Mouse (Mus musculus): ENCODE results near the gene Vav1. TPM values are rescaled to one million over a fixed set of nuclear protein-coding genes. Genes with fewer than 3 reads are reported as not detected.

Vav1 gene
- polyA plus RNA-seq, 1 experiment from 2014 or later: 13.7 TPM

DNA sequence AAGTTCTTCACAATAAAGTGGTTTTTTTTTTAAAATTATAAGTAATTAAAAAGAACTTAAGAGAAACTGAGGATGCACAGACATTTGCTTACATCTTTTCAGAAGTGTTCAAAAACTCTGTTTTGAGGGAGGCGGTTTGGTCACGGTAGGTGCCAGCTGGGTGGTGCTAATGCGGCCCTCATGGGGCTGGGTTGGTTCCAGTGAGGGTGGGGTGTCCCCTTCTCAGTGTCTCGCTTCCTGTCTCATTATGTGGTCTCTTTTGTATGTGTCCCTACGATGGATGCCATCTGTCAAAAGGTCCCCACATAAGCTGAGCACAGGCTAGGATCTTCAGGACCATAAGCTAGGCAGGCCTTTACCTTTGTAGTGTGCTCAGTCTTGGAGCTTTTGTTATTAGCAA, 70.2 kb downstream of the Vav1 start:
- H3K9me3 ChIP-seq (replicated peaks; ENCODE audit: control insufficient read depth, low read length): no peaks in the 10 kb centered on the region
- H3K27ac ChIP-seq (ENCODE audit: low read length): no peak overlapping the region
- H3K4me1 ChIP-seq (ENCODE audit: control insufficient read depth, low read depth, low read length): no peaks in the 10 kb centered on the region
- no peaks in the 10 kb centered on the region for H3K27me3 ChIP-seq (ENCODE audit: control insufficient read depth, insufficient read depth, low read depth, low read length)
- no peak overlapping the region for H3K4me2 ChIP-seq (ENCODE audit: low read depth, low read length)
- 59% methylated on average over 5 of the region's 5 CpGs for WGBS (ENCODE audit: insufficient replicate concordance)
- no peak overlapping the region for H3K9ac ChIP-seq (ENCODE audit: low read depth, low read length)
- no peak overlapping the region for H3K4me3 ChIP-seq (ENCODE audit: low read depth, low read length)
- ATAC-seq (ENCODE audit: low read depth): no peak
- no peaks in the 10 kb centered on the region for H3K36me3 ChIP-seq (ENCODE audit: control insufficient read depth, insufficient read depth)

DNA sequence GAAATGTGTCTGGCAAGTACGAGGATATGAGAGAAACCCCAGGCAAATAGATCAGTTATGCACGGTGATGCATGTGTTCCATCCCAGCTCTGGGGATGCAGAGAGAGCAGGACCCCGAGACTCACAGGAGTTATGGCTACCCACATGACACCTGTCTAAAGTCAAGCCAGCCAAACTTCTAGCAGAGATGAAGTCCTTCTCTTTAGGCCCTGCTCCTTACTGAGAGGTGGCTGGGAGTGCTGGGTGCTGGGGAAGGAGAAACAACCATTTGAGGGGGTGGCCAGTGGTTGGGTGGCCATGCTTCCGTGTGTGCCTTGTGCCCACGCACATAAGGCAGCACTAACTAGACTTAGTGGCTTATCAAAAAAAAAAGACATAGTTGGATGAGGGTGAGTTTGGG, 71.3 kb downstream of the Vav1 start:
- Histone ChIP-seq H3K9me3 (replicated peaks; ENCODE audit: control insufficient read depth, low read length) (no peaks in the 10 kb centered on the region), H3K27ac (ENCODE audit: low read length) (no peak overlapping the region), H3K9ac (ENCODE audit: low read depth, low read length) (no peak overlapping the region), H3K27me3 (ENCODE audit: control insufficient read depth, insufficient read depth, low read depth, low read length) (no peaks in the 10 kb centered on the region), H3K4me3 (ENCODE audit: low read depth, low read length) (no peak overlapping the region), H3K4me2 (ENCODE audit: low read depth, low read length) (no peak overlapping the region), H3K36me3 (ENCODE audit: control insufficient read depth, insufficient read depth) (no peaks in the 10 kb centered on the region), H3K4me1 (ENCODE audit: control insufficient read depth, low read depth, low read length) (no peaks in the 10 kb centered on the region)
- WGBS (ENCODE audit: insufficient replicate concordance): 61% methylated on average over 5 of the region's 5 CpGs
- no peak for ATAC-seq (ENCODE audit: low read depth)

DNA sequence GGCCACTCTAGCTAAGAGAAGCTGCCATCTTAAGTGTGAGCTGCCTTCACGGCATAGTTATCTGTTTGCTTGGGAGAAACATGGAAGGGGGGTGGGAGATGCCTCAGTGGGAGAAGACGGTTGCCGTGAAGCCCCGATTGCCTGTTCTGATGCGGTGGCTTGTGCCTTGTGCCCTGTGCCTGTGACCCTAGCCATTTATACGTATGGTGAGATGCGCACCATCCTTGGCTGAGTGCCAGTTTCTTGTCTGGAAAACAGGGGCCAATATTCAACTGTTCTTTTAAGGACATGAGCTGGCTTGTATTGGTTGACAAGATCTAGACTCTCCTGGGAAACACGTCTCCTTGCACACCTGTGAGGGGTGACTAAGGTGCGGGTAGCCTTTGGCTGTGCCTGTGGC, 72.2 kb downstream of the Vav1 start:
- H3K4me2 ChIP-seq (ENCODE audit: low read depth, low read length): no peak overlapping the region
- no peaks in the 10 kb centered on the region for H3K36me3 ChIP-seq (ENCODE audit: control insufficient read depth, insufficient read depth)
- H3K27ac ChIP-seq (ENCODE audit: low read length): no peak overlapping the region
- H3K9me3 ChIP-seq (replicated peaks; ENCODE audit: control insufficient read depth, low read length): no peaks in the 10 kb centered on the region
- no peak overlapping the region for H3K9ac ChIP-seq (ENCODE audit: low read depth, low read length)
- H3K4me1 ChIP-seq (ENCODE audit: control insufficient read depth, low read depth, low read length): no peaks in the 10 kb centered on the region
- no peak overlapping the region for H3K4me3 ChIP-seq (ENCODE audit: low read depth, low read length)
- no peak for ATAC-seq (ENCODE audit: low read depth)
- 79% methylated on average over 9 of the region's 9 CpGs for WGBS (ENCODE audit: insufficient replicate concordance)
- no peaks in the 10 kb centered on the region for H3K27me3 ChIP-seq (ENCODE audit: control insufficient read depth, insufficient read depth, low read depth, low read length)

DNA sequence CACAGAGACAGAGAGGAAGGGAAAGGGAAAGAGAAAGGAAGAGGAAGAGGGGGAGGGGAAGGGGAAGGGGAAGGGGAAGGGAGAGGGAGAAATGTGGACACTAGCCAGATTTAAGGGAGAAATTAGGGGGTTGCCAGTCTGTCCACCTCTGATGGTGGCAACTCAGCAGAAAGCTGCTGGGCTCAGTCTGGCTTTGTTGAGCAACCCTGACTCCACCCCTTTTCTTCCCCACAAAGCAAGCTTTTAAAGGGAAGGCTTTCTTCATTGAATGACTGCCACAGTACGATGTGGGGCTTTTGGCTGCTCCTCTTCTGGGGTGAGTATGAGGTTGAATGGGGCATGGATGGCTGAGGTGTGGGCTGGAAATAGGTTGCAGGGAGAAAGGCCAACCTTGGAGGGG, 79.5 kb downstream of the Vav1 start, which contains the start of gene Adgre1:
TSS of gene Adgre1 (plus strand) at position 251 of the 400 bp plus-strand sequence.
- no peaks in the 10 kb centered on the region for H3K36me3 ChIP-seq (ENCODE audit: control insufficient read depth, insufficient read depth)
- no peak within 1 kb of the TSS for H3K9ac ChIP-seq (ENCODE audit: low read depth, low read length)
- H3K27ac ChIP-seq (ENCODE audit: low read length): no peak within 1 kb of the TSS
- ATAC-seq (ENCODE audit: low read depth): no peak
- no peaks in the 10 kb centered on the region for H3K9me3 ChIP-seq (replicated peaks; ENCODE audit: control insufficient read depth, low read length)
- no peaks in the 10 kb centered on the region for H3K27me3 ChIP-seq (ENCODE audit: control insufficient read depth, insufficient read depth, low read depth, low read length)
- no peaks in the 10 kb centered on the region for H3K4me1 ChIP-seq (ENCODE audit: control insufficient read depth, low read depth, low read length)
- H3K4me2 ChIP-seq (ENCODE audit: low read depth, low read length): no peak within 1 kb of the TSS
- WGBS (ENCODE audit: insufficient replicate concordance): 14% methylated on average over 1 of the region's 1 CpGs
- no peak within 1 kb of the TSS for H3K4me3 ChIP-seq (ENCODE audit: low read depth, low read length)

DNA sequence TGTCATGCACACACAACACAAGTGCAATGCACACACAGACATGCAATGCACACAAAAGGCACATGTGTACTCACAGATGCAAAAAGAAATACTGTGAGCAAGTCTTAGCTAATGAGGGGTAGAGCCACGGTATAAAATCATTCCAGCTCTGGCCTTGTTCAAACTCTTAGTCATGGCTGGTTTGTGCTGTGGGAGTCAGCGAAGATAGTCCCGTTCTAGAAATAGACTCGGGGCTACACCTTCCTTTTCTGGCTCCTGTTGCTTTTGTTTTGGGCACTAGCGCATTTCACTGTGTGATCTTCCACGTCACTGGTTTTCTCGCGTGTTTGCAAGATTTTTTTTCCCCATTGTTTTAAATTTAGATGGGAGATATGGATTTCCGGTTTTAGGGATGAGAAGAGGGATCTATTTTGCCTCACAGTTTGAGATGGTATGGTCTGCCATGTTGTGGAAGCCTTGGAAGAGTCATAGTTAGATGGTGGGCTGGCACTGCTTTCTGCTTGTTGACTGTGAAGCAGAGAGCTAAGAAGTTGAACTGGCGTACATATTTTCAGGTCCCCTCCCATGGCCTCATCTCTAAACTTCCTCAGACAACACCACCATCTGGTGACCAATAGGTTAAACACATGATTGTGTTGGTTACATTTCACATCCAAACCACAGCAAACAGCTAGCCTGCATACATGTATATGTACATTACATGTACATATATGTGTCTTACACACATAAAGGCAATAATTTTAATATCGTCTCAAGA, 80.8 kb downstream of the Vav1 start:
- Histone ChIP-seq H3K9me3 (replicated peaks; ENCODE audit: control insufficient read depth, low read length) (no peaks in the 10 kb centered on the region), H3K4me2 (ENCODE audit: low read depth, low read length) (no peak overlapping the region), H3K27ac (ENCODE audit: low read length) (no peak overlapping the region), H3K36me3 (ENCODE audit: control insufficient read depth, insufficient read depth) (no peaks in the 10 kb centered on the region), H3K4me1 (ENCODE audit: control insufficient read depth, low read depth, low read length) (no peaks in the 10 kb centered on the region), H3K27me3 (ENCODE audit: control insufficient read depth, insufficient read depth, low read depth, low read length) (no peaks in the 10 kb centered on the region), H3K4me3 (ENCODE audit: low read depth, low read length) (no peak overlapping the region), H3K9ac (ENCODE audit: low read depth, low read length) (no peak overlapping the region)
- no peak for ATAC-seq (ENCODE audit: low read depth)
- WGBS (ENCODE audit: insufficient replicate concordance): 58% methylated on average over 11 of the region's 11 CpGs

Other genes starting within 250 kb of the Vav1 start
- 9.6 and 11.1 TPM in 2 replicates for gene Khsrp, start 247.6 kb upstream of the Vav1 start, polyA plus RNA-seq (2015; fragmentation: Nextera tagmentation; extraction: Ambion mirVana)
- not detected in 2 replicates for gene Slc25a41, start 237.4 kb upstream of the Vav1 start, polyA plus RNA-seq (2015; fragmentation: Nextera tagmentation; extraction: Ambion mirVana)
- 12.1 and 13.1 TPM in 2 replicates for gene Crb3, start 220.0 kb upstream of the Vav1 start, polyA plus RNA-seq (2015; fragmentation: Nextera tagmentation; extraction: Ambion mirVana)
- 4.4 and 7.0 TPM in 2 replicates for gene Slc25a23, start 219.2 kb upstream of the Vav1 start, polyA plus RNA-seq (2015; fragmentation: Nextera tagmentation; extraction: Ambion mirVana)
- 4.0 and 4.3 TPM in 2 replicates for gene Dennd1c, start 200.6 kb upstream of the Vav1 start, polyA plus RNA-seq (2015; fragmentation: Nextera tagmentation; extraction: Ambion mirVana)
- gene Tubb4a, start 191.3 kb upstream of the Vav1 start, polyA plus RNA-seq (2015; fragmentation: Nextera tagmentation; extraction: Ambion mirVana): 0.36 and 0.60 TPM in 2 replicates
- 0.48 and 0.67 TPM in 2 replicates for gene Tnfsf9, start 173.8 kb upstream of the Vav1 start, polyA plus RNA-seq (2015; fragmentation: Nextera tagmentation; extraction: Ambion mirVana)
- gene Cd70, start 129.3 kb upstream of the Vav1 start, polyA plus RNA-seq (2015; fragmentation: Nextera tagmentation; extraction: Ambion mirVana): not detected in 2 replicates
- gene Tnfsf14, start 84.9 kb upstream of the Vav1 start, polyA plus RNA-seq (2015; fragmentation: Nextera tagmentation; extraction: Ambion mirVana): 1.3 and 1.4 TPM in 2 replicates
- 494 and 609 TPM in 2 replicates for gene C3, start 51.0 kb upstream of the Vav1 start, polyA plus RNA-seq (2015; fragmentation: Nextera tagmentation; extraction: Ambion mirVana)
- gene Gpr108, start 30.7 kb upstream of the Vav1 start, polyA plus RNA-seq (2015; fragmentation: Nextera tagmentation; extraction: Ambion mirVana): 11.4 and 12.6 TPM in 2 replicates
- gene Trip10, start 29.6 kb upstream of the Vav1 start, polyA plus RNA-seq (2015; fragmentation: Nextera tagmentation; extraction: Ambion mirVana): 10.4 TPM in 2 replicates
- 28.7 and 29.4 TPM in 2 replicates for gene Adgre1, start 79.6 kb downstream of the Vav1 start, polyA plus RNA-seq (2015; fragmentation: Nextera tagmentation; extraction: Ambion mirVana)

All from liver, embryonic 16.5 days (tissue).